Mouse (Mus musculus): ENCODE data around the gene Znrf2. TPM values are rescaled to one million over a fixed set of nuclear protein-coding genes. Genes with fewer than 3 reads are reported as not detected.
"Not testable (repeated sequence)": the region's sequence is repeated elsewhere in the genome, so short reads cannot be mapped to it uniquely, and the experiment has no call there.

Znrf2 gene
- polyA plus RNA-seq, 1 experiment from 2014 or later: 6.2 TPM

- H3K4me1 ChIP-seq (ENCODE audit: control insufficient read depth, insufficient read depth, low read length): peaks cover 29% of the 10 kb centered on the region
Measured at GRCm38 (mm10) chr6:54815428-54816130, 1.1 kb upstream of the Znrf2 start.

DNA sequence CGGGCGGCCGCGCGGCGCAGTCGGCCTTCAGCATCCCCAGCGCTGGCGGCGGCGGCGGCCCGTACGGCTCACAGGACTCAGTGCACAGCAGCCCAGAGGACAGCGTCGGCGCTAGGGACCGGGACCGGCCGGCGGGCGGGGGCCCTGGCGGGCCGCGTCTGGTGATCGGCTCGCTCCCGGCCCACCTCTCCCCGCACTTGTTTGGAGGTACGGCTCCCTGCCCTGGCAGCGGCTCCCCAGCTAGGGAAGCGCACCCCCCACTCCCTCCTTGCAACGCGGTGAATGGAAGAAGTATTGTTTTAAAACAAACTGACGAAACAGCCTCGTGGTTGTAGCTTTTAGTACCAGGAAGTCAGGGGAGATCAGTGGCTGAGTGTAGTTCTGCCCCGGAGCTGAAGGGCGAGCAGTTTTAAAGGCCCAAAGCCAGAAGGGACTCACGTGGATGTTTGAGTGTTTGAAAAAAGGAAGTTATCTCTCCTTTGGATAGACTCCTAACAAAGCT lies 601 bp downstream of the Znrf2 start:
- Histone ChIP-seq H3K9ac (ENCODE audit: low read depth, low read length) (peak overlapping the region; percentile 94), H3K4me2 (ENCODE audit: low read length) (peak overlapping the region; percentile 71), H3K9me3 (replicated peaks; ENCODE audit: control insufficient read depth, low read length, poor library complexity, severe bottlenecking) (no peaks in the 10 kb centered on the region), H3K27me3 (ENCODE audit: control insufficient read depth, insufficient read depth, low read depth, low read length) (no peaks in the 10 kb centered on the region), H3K27ac (ENCODE audit: low read length) (peak overlapping the region; percentile 96), H3K4me1 (ENCODE audit: control insufficient read depth, insufficient read depth, low read length) (peaks cover 29% of the 10 kb centered on the region), H3K36me3 (ENCODE audit: control insufficient read depth, insufficient read depth, low read length) (no peaks in the 10 kb centered on the region), H3K4me3 (ENCODE audit: low read depth, low read length) (peak overlapping the region; percentile 92)
- under 1% methylated on average over 32 of the region's 39 CpGs for WGBS
- peak; percentile 47 for ATAC-seq

More at GRCm38 (mm10) chr6:54815428-54816130, 1.1 kb upstream of the Znrf2 start:
- no peak for ATAC-seq
- H3K4me2 ChIP-seq (ENCODE audit: low read length): peak overlapping the region; percentile 63
- no peaks in the 10 kb centered on the region for H3K36me3 ChIP-seq (ENCODE audit: control insufficient read depth, insufficient read depth, low read length)
- H3K4me3 ChIP-seq (ENCODE audit: low read depth, low read length): no peak overlapping the region
- H3K9me3 ChIP-seq (replicated peaks; ENCODE audit: control insufficient read depth, low read length, poor library complexity, severe bottlenecking): no peaks in the 10 kb centered on the region
- no peaks in the 10 kb centered on the region for H3K27me3 ChIP-seq (ENCODE audit: control insufficient read depth, insufficient read depth, low read depth, low read length)
- H3K27ac ChIP-seq (ENCODE audit: low read length): peak overlapping the region; percentile 96
- 77% methylated on average over 9 of the region's 9 CpGs for WGBS
- H3K9ac ChIP-seq (ENCODE audit: low read depth, low read length): no peak overlapping the region

- Histone ChIP-seq H3K27me3 (ENCODE audit: control insufficient read depth, insufficient read depth, low read depth, low read length) (no peaks in the 10 kb centered on the region), H3K4me3 (ENCODE audit: low read depth, low read length) (peak overlapping the region; percentile 92), H3K4me1 (ENCODE audit: control insufficient read depth, insufficient read depth, low read length) (peaks cover 29% of the 10 kb centered on the region), H3K36me3 (ENCODE audit: control insufficient read depth, insufficient read depth, low read length) (no peaks in the 10 kb centered on the region), H3K27ac (ENCODE audit: low read length) (no peak overlapping the region), H3K4me2 (ENCODE audit: low read length) (peak overlapping the region; percentile 71), H3K9me3 (replicated peaks; ENCODE audit: control insufficient read depth, low read length, poor library complexity, severe bottlenecking) (no peaks in the 10 kb centered on the region), H3K9ac (ENCODE audit: low read depth, low read length) (peak overlapping the region; percentile 34; the same call in 1 of the 2 replicates)
- 48% methylated on average over 2 of the region's 2 CpGs for WGBS
- ATAC-seq: no peak
Measured at GRCm38 (mm10) chr6:54818389-54818788, 1.7 kb downstream of the Znrf2 start.

GRCm38 (mm10) chr6:54819272-54819671 lies 2.6 kb downstream of the Znrf2 start:
- Histone ChIP-seq H3K36me3 (ENCODE audit: control insufficient read depth, insufficient read depth, low read length) (no peaks in the 10 kb centered on the region), H3K27ac (ENCODE audit: low read length) (no peak overlapping the region), H3K27me3 (ENCODE audit: control insufficient read depth, insufficient read depth, low read depth, low read length) (no peaks in the 10 kb centered on the region), H3K4me3 (ENCODE audit: low read depth, low read length) (no peak overlapping the region), H3K4me2 (ENCODE audit: low read length) (peak overlapping the region; percentile 17; the same call in 1 of the 2 replicates), H3K9me3 (replicated peaks; ENCODE audit: control insufficient read depth, low read length, poor library complexity, severe bottlenecking) (no peaks in the 10 kb centered on the region), H3K4me1 (ENCODE audit: control insufficient read depth, insufficient read depth, low read length) (peaks cover 29% of the 10 kb centered on the region), H3K9ac (ENCODE audit: low read depth, low read length) (no peak overlapping the region)
- 39% methylated on average over 4 of the region's 4 CpGs for WGBS
- ATAC-seq: no peak

DNA sequence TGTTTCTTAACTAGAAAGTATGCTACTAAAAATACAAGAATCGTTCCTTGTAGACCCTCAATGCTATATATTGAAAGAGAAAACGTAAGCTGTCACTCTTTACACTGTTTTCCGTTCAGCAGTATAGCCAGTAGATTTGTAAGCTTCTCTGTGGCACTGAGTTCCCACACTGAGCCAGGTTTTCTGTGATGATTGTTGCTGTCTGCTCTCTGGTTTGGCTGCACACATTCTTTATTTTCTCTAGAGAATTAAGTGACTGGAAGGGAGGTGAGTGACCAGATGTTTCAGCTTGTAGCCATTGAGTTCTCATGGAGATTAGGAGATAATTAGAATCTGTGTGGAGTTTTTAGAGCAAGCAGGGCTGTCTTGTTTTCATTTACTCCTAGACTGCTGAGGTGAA lies 3.0 kb downstream of the Znrf2 start:
- no peak overlapping the region for H3K27ac ChIP-seq (ENCODE audit: low read length)
- no peak for ATAC-seq
- H3K4me1 ChIP-seq (ENCODE audit: control insufficient read depth, insufficient read depth, low read length): peaks cover 29% of the 10 kb centered on the region
- H3K4me3 ChIP-seq (ENCODE audit: low read depth, low read length): no peak overlapping the region
- H3K4me2 ChIP-seq (ENCODE audit: low read length): 0 out of 2 replicates have a peak overlapping the region, but pooled peaks have one; percentile 4
- H3K27me3 ChIP-seq (ENCODE audit: control insufficient read depth, insufficient read depth, low read depth, low read length): no peaks in the 10 kb centered on the region
- WGBS: 49% methylated on average over 3 of the region's 3 CpGs
- no peaks in the 10 kb centered on the region for H3K36me3 ChIP-seq (ENCODE audit: control insufficient read depth, insufficient read depth, low read length)
- no peak overlapping the region for H3K9ac ChIP-seq (ENCODE audit: low read depth, low read length)
- H3K9me3 ChIP-seq (replicated peaks; ENCODE audit: control insufficient read depth, low read length, poor library complexity, severe bottlenecking): no peaks in the 10 kb centered on the region

DNA sequence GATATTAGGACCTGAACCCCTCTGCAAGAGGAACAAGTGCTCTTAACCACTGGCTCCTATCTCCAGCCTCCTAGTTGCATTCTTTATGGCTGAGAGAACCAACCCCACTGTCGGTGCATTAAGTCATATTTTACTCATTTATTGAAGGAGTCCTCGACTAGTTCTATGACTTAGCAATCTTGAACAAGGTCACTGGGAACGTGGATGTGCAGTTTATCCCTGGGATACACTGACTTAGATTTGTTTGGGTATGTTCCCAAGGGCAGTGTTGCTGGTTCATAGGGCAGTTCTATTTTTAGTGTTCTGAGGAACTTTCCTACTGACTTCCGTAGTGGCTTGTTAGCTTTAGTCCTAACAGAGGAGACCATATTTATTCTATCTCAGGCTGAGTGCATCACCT lies 5.6 kb downstream of the Znrf2 start:
- no peaks in the 10 kb centered on the region for H3K9me3 ChIP-seq (replicated peaks; ENCODE audit: control insufficient read depth, low read length, poor library complexity, severe bottlenecking)
- WGBS: 90% methylated on average over 4 of the region's 4 CpGs
- no peak overlapping the region for H3K4me2 ChIP-seq (ENCODE audit: low read length)
- H3K27me3 ChIP-seq (ENCODE audit: control insufficient read depth, insufficient read depth, low read depth, low read length): no peaks in the 10 kb centered on the region
- H3K36me3 ChIP-seq (ENCODE audit: control insufficient read depth, insufficient read depth, low read length): no peaks in the 10 kb centered on the region
- ATAC-seq: no peak
- no peak overlapping the region for H3K4me3 ChIP-seq (ENCODE audit: low read depth, low read length)
- peaks cover 24% of the 10 kb centered on the region for H3K4me1 ChIP-seq (ENCODE audit: control insufficient read depth, insufficient read depth, low read length)
- H3K9ac ChIP-seq (ENCODE audit: low read depth, low read length): no peak overlapping the region
- no peak overlapping the region for H3K27ac ChIP-seq (ENCODE audit: low read length)

GRCm38 (mm10) chr6:54824561-54824960 lies 7.8 kb downstream of the Znrf2 start:
- not testable (repeated sequence) for H3K4me2 ChIP-seq (ENCODE audit: low read length); H3K9me3 ChIP-seq (replicated peaks; ENCODE audit: control insufficient read depth, low read length, poor library complexity, severe bottlenecking); H3K27me3 ChIP-seq (ENCODE audit: control insufficient read depth, insufficient read depth, low read depth, low read length); ATAC-seq; H3K36me3 ChIP-seq (ENCODE audit: control insufficient read depth, insufficient read depth, low read length); H3K4me3 ChIP-seq (ENCODE audit: low read depth, low read length); H3K4me1 ChIP-seq (ENCODE audit: control insufficient read depth, insufficient read depth, low read length); H3K27ac ChIP-seq (ENCODE audit: low read length); H3K9ac ChIP-seq (ENCODE audit: low read depth, low read length)
- 89% methylated on average over 2 of the region's 2 CpGs for WGBS

- no peak for ATAC-seq
Measured at GRCm38 (mm10) chr6:54827481-54827880, 10.8 kb downstream of the Znrf2 start.

GRCm38 (mm10) chr6:54828274-54828673 lies 11.6 kb downstream of the Znrf2 start:
- no peaks in the 10 kb centered on the region for H3K4me1 ChIP-seq (ENCODE audit: control insufficient read depth, insufficient read depth, low read length)
- WGBS: 95% methylated on average over 1 of the region's 1 CpGs
- ATAC-seq: no peak
- no peak overlapping the region for H3K9ac ChIP-seq (ENCODE audit: low read depth, low read length)
- no peaks in the 10 kb centered on the region for H3K36me3 ChIP-seq (ENCODE audit: control insufficient read depth, insufficient read depth, low read length)
- no peak overlapping the region for H3K27ac ChIP-seq (ENCODE audit: low read length)
- H3K9me3 ChIP-seq (replicated peaks; ENCODE audit: control insufficient read depth, low read length, poor library complexity, severe bottlenecking): no peaks in the 10 kb centered on the region
- no peak overlapping the region for H3K4me2 ChIP-seq (ENCODE audit: low read length)
- H3K4me3 ChIP-seq (ENCODE audit: low read depth, low read length): no peak overlapping the region
- H3K27me3 ChIP-seq (ENCODE audit: control insufficient read depth, insufficient read depth, low read depth, low read length): no peaks in the 10 kb centered on the region

More at GRCm38 (mm10) chr6:54827481-54827880, 10.8 kb downstream of the Znrf2 start:
- Histone ChIP-seq H3K9me3 (replicated peaks; ENCODE audit: control insufficient read depth, low read length, poor library complexity, severe bottlenecking) (no peaks in the 10 kb centered on the region), H3K4me3 (ENCODE audit: low read depth, low read length) (no peak overlapping the region), H3K27me3 (ENCODE audit: control insufficient read depth, insufficient read depth, low read depth, low read length) (no peaks in the 10 kb centered on the region), H3K4me2 (ENCODE audit: low read length) (no peak overlapping the region), H3K27ac (ENCODE audit: low read length) (no peak overlapping the region), H3K4me1 (ENCODE audit: control insufficient read depth, insufficient read depth, low read length) (no peaks in the 10 kb centered on the region), H3K36me3 (ENCODE audit: control insufficient read depth, insufficient read depth, low read length) (no peaks in the 10 kb centered on the region), H3K9ac (ENCODE audit: low read depth, low read length) (no peak overlapping the region)
- WGBS: 83% methylated on average over 5 of the region's 5 CpGs
